Mouse (Mus musculus) regulatory T cell (primary cell): ENCODE data around the gene Nup155.
"Not testable (repeated sequence)": the region's sequence is repeated elsewhere in the genome, so short reads cannot be mapped to it uniquely, and the experiment has no call there.

ENCODE experiments used
- in situ Hi-C: fragments of 300-600 bp; cut with MboI, MseI; formaldehyde crosslinking; loops from one replicate; pipeline ENCODE4 v1.15.1; 2025; ENCODE audit warnings: high pct_unique_total_duplicates

Gene Nup155

DNA sequence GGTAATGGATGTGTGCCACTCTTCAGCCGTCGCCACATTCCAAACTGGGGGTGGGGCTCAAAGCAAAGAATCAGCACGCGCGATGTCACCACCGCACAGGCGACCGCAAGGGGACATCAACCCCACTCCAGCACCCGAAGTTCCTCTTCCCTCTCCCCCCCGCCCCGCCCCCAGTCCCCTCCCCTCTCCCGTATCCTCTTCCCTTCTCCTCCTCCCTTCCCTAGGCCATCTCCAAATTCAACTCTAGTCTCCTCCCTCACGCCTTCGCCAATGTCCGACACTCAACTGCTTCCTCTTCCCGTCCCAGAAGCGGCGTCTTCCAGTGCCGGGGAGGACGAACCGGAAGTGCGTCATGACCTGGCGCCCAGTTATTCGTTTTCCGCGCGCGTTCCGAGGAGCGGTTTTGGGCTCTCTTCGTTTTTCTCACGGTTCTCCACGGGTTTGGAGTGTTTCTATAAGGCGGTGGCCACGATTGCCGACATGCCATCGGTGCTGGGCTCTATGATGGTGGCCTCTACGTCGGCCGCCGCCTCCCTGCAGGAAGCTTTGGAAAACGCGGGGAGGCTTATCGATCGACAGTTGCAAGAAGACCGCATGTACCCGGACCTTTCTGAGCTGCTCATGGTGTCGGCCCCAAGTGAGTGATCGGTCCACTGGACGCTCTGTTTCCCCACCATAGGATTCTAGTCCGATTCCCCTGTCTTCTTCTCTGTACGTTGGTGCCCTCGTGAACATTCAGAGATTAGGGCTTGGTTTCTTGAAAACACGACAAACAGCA, at the start of gene Nup155:
TSS of gene Nup155 (plus strand) at position 308 of the 778 bp plus-strand sequence.
- in situ Hi-C loops = no loop called here

DNA sequence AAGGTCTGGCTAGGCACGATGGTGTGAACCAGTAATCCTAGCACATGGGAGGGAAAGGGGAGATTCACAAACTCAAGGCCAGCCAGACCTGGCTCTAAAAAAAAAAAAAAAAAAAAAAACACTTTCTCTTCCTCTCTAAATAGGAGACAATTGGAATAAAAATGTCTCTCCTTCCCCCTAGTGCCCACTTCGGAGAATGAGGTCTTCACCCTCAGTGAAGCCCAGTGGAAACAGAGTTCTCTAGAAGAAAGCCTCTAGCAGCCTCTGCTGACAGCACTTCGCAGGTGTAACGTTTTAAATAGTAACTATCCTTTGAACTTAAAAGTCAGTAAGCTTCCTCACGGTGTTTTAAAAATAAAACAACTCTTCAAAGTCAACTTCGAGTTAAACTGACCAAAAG, 43.9 kb upstream of the Nup155 start:
- in situ Hi-C loops = no loop called here

DNA sequence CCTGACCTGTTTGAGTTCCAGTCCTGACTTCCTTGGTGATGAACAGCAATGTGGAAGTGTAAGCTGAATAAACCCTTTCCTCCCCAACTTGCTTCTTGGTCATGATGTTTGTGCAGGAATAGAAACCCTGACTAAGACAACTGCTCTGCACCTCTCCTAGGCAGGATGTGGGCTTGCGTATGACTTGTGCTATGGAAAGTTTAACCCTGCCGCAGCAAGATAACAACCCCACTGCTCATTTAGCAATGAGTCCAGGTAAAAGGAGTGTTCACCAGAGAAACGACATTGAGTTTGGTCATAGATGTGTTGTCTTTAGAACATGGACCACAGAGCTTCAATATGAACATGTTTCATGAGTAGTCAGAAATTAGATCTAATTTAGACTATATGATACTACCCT, 35.9 kb upstream of the Nup155 start:
- in situ Hi-C loops = not testable (repeated sequence)

DNA sequence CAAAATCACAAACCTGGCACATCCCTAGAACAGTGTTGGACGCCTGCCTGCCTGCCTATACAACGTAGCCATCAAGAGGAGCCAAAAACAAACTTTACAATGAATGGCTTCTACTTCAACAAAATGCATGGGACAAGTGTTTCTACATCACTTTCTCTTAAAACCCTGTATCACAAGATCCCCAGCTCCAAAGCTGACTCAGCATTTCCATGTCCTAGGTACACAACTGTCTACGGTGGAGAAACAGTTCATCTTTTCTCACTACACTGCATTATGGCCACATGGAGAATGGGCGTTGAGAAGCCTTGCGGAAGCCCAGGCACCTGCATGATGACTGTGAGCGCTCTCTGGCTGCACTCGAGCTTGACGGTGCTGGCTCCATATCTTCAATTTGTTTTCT, 26.9 kb upstream of the Nup155 start:
- in situ Hi-C loops = no loop called here

DNA sequence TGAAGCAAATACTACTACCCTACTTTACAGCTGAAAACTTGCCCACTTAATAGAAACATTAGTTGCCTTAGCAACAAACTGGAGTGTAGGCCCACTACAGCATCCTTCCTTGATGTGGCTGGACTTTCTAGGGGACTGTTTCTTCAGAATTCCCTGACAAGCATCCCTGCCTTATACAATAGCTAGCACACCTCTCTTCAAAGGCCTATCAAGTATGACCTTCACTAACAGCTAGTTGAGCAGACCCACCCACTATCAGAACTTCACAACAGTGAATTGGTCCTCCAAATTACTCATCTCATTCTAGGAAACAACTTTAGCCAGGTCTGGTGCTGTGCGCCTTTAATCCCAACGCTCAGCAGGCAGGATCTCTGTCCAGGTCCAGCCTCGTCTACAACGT, 21.8 kb upstream of the Nup155 start:
- in situ Hi-C loops = no loop called here

DNA sequence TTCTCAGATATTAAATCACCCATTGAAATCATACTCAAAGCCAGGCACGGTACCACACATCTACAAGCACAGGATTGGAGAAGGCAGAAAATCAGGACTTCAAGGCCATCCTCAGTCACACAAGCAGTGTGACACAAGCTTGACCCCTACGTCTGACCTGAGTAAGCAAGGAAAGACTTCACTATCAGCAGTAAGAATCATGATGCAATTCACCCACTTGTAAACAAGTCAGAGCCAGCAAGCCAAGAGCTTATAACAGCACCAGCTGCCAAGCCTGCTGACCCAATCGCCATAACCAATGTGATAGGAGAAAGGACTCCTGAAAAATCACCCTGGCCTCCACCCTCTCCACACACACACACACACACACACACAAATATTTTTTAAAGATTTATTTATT, 20.4 kb upstream of the Nup155 start:
- in situ Hi-C loops = no loop called here

DNA sequence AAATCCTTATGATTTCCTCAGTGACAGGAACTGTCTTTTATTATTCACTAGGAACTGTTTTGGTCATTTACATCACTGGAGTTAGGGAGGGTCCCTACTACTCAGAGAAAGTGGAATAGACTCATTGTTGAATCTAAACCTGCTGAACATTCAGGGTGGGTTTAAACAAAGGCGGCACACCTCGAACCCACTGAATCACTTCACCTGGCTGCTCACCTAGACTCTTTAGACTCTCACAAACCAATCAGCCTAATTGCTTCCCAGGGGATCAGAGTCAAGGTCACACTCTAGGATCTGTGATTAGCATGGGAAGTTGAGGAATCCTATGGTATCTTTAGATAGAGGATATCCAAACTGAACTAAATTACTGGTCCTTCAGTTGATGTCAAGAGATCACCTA, 18.4 kb upstream of the Nup155 start:
- in situ Hi-C loops = no loop called here

DNA sequence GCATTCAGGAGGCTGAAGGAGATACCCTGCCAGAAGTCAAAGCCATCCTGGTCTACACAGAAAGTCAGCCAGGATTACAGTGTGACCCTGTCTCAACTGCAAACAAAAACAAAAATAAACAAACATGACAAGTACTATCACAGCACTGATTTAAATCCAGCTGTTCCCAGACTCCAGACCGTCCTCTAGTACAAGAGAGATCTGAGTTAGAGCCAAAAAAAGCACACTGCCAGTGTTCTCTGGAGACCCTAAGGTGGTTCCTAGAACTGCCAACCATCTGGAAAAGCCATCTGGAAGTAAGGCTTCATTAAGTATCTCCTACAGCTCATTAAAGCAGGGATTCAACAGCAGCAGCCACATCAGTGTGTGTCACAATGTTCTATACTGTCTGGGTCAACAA, 16.4 kb upstream of the Nup155 start:
- in situ Hi-C loops = not testable (repeated sequence)

DNA sequence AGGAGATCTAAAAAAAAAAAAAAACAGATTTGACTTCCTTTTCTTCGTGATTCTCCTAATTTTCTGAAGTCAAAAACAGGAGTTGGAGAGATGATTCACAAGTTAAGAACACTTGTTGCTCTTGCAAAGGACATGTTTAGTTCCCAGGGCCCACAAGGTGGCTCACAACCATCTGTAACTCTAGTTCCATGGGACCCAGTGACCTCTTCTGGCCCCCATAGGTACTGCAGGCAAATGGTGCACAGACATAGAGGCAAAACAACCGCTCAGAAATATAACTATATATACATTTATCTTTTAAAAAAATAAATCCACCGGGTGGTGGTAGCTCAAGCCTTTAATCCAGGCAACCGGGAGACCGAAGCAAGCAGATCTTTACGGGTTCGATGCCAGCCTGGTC, 11.2 kb upstream of the Nup155 start:
- in situ Hi-C loops = no loop called here

DNA sequence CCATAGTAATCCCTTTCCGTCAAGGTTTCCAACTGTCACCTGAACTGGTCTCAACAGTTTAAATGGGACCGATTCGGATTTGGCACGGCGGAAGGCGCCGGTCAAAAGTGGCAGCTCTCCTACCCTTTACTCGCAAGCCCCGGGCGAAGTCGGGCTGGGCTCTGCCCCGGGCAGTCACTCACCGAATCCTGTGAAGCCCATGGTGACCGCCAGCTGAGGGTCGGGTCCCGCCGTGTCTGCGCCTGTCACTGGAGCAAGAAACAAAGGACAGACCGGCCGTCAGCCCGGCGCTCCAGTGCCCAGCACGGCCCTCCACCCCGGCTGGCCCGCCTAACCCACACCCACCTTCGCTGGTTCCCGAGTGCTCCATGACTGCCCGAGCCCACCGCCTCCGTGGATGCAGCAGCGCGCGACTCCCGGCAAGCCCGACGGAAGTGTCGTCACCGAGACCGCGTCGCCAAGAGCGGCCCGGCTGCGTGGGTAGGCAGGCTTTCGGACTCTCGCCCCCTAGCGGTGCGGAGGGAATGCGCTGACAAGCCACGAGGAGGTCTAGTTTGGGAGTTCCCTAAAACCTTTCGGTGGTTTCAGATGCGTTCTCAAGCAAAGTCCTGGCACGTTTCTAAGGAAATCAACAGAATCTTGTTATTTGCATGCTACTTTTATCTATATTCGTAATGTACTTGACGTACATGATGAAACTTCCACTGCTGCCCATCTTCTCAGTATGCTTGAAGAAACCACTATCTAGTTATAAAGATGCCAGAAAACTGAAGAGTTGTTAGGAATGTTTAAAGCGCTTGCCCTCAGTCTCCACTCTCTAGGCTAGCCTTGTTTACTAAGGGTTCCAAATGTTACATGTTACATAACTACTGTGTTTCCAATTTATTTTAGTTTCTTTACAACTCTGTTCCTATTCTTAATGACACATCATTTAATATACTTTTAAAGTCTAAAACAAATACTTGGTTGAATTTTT, 10.0 kb upstream of the Nup155 start, which contains the start of gene Wdr70:
TSS of gene Wdr70 (minus strand) at position 436 of the 976 bp plus-strand sequence.
- in situ Hi-C loops = no loop called here

DNA sequence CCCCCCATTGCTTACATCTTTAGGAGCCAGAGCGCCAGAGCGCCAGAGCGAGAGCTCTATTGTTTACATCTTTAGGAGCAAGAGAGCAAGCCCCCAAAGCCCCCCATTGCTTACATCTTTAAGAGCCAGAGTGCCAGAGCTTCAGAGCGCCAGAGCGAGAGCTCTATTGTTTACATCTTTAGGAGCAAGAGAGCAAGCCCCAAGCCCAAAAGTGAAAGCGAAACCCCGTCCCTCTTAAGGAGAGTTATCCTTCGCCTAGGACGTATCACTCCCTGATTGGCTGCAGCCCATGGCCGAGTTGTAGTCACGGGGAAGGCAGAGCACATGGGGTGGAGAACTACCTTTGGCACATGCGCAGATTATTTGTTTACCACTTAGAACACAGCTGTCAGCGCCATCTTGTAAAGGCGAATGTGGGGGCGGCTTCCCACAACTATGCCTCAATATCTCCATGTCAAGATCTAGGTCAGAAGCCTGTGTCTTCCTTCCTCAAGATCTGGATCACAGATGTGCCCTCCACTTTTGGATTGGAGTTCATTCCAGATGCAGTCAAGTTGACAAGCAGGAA, 7.0 kb upstream of the Nup155 start:
- in situ Hi-C loops = not testable (repeated sequence)

DNA sequence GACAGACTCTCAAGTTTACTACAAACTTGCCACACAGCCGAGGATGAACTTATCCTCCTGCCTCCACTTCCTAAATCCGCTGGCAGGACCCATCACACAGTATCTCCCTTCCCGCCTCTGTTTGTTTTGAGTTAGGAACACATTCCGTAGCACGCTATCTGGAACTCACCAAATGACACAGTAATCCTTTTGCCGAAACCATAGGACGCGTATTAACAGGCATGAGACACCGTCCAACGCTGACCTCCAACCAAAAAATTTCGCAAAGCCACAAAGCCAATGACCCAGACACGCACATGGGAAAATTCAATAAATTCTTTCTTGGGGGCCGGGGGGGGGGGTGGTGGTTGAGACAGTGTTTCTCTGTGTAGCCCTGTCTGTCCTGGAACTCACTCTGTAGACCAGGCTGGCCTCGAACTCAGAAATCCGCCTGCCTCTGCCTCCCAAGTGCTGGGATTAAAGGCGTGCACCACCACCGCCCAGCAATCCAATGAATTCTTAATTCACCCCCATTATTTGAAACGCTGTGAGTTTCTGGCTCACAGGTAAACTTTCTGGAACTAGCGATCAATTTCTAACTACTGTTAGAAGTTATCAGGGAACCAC, 610 bp upstream of the Nup155 start:
- in situ Hi-C loops = no loop called here

DNA sequence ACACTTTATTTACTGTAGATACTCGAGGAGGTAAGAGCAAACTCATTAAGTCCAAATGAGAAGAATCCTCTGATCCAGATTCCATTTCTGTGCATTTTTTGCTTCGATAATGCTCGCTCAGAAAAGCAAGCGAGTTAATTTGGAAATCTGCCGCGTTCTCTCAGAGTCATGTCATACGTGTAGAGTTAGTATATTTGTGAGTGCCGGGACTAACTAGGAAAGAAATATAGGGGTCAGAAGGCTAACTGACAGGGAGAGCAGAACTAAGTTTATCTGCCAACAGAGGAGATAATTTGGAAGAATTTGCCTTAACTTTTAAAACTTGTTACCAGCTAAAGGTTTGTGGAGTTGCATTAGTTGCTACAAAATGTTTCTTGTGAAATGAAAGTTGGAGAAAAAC, 709 bp downstream of the Nup155 start:
- in situ Hi-C loops = no loop called here

DNA sequence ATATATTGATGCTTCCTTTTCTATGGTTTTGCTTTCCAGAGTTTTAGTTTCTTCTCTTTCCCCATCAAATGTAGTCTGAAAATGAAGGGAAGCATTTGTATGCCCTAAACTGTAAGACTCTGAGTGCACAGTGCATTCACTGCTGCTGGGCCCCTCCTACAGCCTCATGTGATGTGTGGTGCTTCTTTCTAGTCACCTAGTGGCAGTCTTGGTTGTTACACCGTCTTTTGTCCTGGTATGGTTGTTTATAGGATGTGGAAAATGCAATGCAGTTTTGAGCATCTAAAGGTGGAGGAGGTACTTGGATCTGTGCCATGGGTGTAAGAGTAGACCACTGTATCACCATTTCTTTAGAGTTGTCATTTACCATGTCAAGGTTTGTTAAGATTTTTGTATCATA, 20.2 kb downstream of the Nup155 start:
- in situ Hi-C loops = no loop called here

DNA sequence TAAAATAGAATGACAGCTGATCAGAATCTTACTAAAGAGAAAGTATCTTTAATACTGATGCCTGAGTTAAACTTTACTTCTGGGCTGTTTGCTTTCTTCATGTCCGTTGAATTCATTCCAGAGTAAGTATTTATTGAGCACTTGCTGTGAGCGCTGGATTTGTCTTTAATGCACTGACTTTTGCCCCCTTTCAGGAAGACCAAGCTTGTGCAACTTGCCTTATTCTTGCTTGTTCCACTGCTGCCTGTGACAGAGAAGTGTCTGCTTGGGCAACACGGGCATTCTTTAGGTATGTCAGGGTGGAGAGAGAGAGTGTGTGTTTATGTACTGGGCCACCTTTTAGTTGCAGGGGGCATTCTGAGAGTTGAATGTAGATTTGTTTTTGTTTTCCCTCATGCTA, 22.2 kb downstream of the Nup155 start:
- in situ Hi-C loops = no loop called here

DNA sequence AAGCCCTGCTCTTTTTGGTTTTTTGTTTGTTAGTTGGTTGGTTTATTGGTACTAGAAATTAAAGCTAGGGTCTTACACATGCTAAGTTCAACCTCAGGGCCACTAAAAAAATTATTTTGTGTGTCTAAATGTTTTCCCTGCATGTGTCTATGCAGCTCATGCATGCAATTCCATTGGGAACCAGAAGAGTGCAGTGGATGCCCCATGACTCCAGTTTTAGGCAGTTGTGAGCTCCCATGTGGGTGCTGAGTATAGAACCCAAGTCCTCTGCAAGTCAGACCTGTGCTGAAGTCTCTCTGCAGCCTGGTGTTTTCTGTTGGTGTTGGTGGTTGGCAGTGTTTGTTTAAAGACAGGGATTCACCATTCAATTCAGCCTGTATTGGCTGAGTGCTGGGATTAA, 22.7 kb downstream of the Nup155 start:
- in situ Hi-C loops = no loop called here

DNA sequence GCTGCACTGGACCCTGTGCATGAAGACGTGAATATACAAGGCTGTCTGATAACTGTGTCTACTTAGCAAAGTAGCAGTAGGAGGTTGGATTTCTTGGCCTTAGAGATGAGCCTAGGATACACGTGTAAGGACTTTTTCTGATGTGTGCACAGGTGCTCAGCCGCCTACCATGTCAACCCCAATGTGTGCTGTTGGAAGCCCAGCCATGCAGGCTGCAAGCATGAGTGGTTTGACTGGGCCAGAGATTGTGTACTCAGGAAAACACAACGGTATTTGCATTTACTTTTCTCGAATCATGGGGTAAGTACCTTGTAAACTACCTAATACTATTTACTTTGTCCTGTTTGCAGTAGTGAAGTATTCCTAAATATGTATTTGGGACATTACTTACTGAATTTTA, 26.5 kb downstream of the Nup155 start:
- in situ Hi-C loops = no loop called here

DNA sequence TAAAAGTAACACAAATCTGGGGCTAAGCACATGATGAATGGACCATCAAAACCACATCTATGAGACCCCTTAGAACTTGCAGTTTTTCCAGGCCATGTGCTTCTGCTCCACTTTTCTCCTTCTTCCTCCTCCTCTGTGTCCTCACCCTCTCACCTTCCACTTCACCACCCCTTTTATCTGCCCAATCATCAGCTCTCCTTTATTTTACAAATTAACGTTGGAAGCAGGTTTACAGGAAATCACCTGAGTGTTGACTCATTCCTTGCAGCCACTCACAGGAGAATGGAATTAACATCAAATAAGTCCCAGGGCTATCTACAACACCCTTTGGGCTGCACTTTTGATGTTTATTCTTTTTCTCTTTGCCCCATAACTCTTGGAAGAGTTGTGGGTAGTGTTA, 52.8 kb downstream of the Nup155 start:
- in situ Hi-C loops = no loop called here

DNA sequence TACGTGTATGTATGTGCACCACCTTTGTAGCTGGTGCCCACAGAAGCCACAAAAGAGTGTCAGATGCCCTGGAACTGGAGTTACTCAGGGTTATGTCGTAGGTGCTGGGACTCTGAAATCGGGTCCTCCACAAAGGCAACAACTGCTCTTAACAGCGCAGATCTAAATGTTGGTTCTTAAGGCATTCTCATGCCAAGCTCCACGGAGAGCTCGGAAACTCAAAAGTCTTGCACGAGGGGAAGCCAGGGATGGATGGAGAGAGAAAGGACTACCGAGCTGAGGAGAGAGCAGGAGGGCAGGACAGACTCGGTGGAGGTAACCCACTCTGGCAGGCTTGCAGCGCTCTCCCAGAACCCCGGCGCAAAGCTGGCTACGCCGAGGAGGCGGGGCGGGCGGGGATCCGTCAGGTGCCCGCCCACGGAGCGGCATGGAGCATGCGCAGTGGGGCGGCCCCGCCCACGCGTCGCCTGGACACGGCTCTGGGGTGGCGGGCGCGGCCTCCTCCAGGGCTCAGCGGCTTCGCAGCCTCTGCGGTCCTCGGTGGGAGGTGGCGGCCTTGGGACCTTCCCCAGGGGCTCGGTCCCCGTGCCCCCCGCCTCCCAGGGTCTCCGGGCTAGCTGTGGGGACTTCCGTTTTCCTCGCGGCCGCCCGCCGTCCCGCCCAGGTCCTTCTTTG, 59.7 kb downstream of the Nup155 start, which contains the start of gene Cplane1:
TSS of gene Cplane1 (plus strand) at position 516 of the 675 bp plus-strand sequence.
- in situ Hi-C loops = no loop called here

DNA sequence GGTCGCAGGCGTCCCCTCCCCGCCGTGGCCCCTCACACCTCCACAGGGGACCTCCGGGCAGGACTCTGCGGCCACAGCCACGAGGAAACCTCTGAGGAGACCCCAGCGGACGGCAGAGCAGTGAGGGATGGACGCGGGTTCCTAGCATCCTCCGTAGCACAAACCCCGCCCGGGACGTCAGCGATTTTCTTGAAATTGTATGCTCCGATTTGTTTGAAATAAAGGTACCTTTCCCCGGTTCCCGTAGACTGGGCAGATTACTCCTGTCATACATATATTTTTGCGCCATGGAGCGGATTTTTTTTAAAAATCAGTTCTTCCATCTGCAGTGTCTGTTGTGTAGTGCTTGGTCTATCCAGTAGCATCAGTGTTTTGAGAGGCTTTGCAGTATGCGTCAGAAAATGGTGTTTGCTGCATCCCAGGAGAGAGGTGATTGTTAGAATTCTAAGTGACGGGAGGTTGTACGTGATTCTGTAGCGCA, 60.2 kb downstream of the Nup155 start:
- in situ Hi-C loops = no loop called here

DNA sequence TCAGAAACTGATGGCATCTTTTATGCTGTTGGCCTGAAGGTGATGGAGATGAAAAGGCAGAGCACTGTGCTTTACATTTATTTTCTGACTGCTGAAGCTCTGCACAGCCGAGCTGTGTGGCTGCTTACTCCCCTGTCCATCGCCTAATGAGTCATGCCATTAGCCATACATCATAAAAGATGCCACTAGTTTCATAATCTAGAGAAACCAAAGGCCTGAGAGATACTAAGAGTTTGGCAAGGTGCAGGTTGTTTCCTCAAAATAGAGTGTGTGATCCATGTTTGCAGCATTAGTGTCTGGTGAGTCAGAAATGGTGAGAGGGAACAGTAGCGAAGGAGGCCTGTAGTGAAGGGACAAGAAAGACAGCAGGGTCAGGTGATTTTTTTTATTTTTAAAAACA, 80.5 kb downstream of the Nup155 start:
- in situ Hi-C loops = no loop called here
